Mouse (Mus musculus) small intestine, adult 2 months (tissue): ENCODE results near the gene Coa4.

Experiments used
- CTCF ChIP-seq: fragments of 200-500 bp; IDR thresholded peaks from 2 replicates; pipeline ENCODE4 v1.5.1; 2012; ENCODE audit warnings: low read depth, mild to moderate bottlenecking, control low read depth, inconsistent platforms, low read length, moderate library complexity, mixed read lengths; ENCODE audit not compliant: insufficient replicate concordance, insufficient read length; ENCODE audit errors: extremely low read depth
- POLR2A ChIP-seq: fragments of 200-500 bp; IDR thresholded peaks from 2 replicates; pipeline ENCODE4 v1.6.1; 2012; ENCODE audit warnings: low read depth, mild to moderate bottlenecking, control low read depth, inconsistent platforms, low read length, moderate library complexity

- no peak for TF ChIP-seq POLR2A
- no peak for TF ChIP-seq CTCF
Observed at GRCm38 (mm10) chr7:100570930-100571715, 34.3 kb downstream of the Coa4 start.
